Mouse (Mus musculus): Measurements from ENCODE around the gene Procr.
A peak's percentile ranks its signal among the peaks of the same experiment; 100 is the strongest.

DNA sequence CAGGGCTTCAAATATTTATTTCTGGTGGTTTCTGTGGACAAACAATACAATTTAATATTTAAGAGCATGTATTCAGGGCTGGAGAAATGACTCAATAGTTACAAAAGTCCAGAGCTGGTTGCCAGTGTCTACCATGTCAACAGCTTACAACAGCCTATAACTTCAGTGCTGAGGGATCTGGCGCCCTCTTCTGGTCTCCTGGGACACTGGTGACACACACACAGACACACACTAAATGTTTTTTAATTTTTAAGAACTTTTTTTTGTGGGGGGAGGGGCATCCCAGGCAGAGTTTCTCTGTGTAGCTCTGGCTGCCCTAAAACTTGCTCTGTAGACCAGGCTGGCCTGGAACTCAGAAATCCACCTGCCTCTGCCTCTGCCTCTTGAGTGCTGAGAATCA is 4.8 kb downstream of the Procr start:
- peak; percentile 68 for TF ChIP-seq CTCF (IDR thresholded peaks at IDR 0.05)
- no peak for TF ChIP-seq EP300 (IDR thresholded peaks at IDR 0.05; ENCODE audit: insufficient read depth, low read depth, low read length)
